Mouse (Mus musculus) liver, adult 10 weeks (tissue): ENCODE measurements around the gene Pnpla8. TPM values are rescaled to one million over a fixed set of nuclear protein-coding genes. Genes with fewer than 3 reads are reported as not detected.

ENCODE experiments used
- polyA plus RNA-seq: library from polyadenylated mRNA; stranded (reverse); fragments of 350-450 nt; fragmentation: Illumina TruSeq; extraction: RNeasy Lipid Tissue Mini Kit (QIAGEN cat#74804); gene quantifications from one replicate; pipeline ENCODE4 v1.2.3, GENCODE M21; 2014; ENCODE audit warnings: low read depth, low replicate concordance

Pnpla8 gene
- polyA plus RNA-seq: 233 TPM

GRCm38 (mm10) chr12:44221070-44221469, at the start of gene Pnpla8:
Gene Pnpla8, plus strand, starts transcription at chr12:44221370.

GRCm38 (mm10) chr12:44209824-44210752, 11.1 kb upstream of the Pnpla8 start, which contains the start of gene Dnajb9:
Gene Dnajb9, minus strand, starts transcription at chr12:44210326.

GRCm38 (mm10) chr12:44328381-44329315, 107.5 kb downstream of the Pnpla8 start, which contains the start of gene Nrcam:
Gene Nrcam, plus strand, starts transcription at chr12:44328885.

Other genes starting within 250 kb of the Pnpla8 start
- gene Dnajb9, start 11.0 kb upstream of the Pnpla8 start, polyA plus RNA-seq: 189 TPM
- gene Nrcam, start 107.5 kb downstream of the Pnpla8 start, polyA plus RNA-seq: not detected